Mouse (Mus musculus): ENCODE data around the gene Rreb1.

Rreb1 gene

GRCm38 (mm10) chr13:37878918-37879331 lies 100.7 kb downstream of the Rreb1 start:
- no peak for DNase-seq

DNA sequence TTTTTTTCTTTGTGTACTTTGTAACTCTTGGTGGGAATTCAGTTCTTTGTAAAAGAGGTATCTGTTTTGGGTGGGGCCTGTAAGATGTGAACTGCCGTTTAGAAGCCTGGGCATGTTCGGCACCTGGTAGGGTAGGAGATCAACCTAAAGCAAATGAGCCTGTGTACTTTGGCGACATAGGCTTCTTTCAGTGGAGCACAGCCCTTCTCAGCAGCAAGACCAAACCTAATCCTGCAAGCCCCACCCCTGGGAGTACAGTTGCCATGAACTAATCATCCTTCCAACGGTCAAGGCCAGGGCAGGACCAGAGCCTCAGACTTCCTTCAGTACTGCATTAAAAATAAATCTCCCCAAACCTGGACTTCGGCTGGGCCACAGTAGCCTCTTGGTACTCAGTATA lies 101.4 kb downstream of the Rreb1 start:
- no peak for DNase-seq

- no peak for DNase-seq
Observed at GRCm38 (mm10) chr13:37880035-37880434, 101.8 kb downstream of the Rreb1 start.

- DNase-seq = no peak
Observed at GRCm38 (mm10) chr13:37880581-37881130, 102.5 kb downstream of the Rreb1 start.

DNA sequence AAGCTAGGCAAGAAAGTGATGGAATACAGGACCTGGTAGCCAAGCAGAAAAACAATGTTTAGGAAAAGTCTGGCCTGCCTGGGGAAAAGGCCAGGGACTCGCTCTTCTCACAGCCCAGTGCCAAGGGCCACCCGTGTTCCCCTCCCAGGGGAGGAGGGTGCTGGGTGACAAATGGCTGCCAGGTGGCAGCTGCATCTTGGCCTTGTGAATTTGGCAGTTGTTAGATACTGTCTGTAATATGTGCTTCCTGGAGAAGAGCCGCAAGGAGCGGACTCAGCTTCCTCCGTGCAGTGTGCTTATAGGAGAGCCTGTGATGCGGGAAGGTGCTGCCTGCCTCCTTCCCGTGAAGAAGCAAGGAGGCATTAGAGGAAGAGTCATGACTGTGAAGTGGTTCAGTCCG lies 104.3 kb downstream of the Rreb1 start:
- no peak for DNase-seq

DNA sequence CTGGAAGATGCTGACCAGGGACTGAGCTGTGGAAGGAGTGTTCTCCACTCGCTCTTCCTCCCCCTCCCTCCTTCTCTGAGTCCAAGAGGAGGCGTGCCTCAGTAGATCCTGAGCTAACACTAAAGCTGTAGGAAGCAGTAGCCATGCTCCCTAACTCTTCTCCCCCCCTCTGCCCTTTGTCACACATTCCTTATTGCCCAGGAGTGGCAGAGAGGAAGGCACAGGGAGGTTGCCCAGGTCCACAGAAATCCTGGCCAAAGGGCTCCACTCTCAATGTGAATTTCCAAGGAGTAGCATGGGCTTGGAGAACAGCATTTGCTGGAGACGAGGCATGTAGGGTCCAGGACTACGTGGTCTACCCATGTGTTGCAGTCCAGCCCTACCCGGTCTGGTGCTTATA lies 104.8 kb downstream of the Rreb1 start:
- no peak for DNase-seq

DNA sequence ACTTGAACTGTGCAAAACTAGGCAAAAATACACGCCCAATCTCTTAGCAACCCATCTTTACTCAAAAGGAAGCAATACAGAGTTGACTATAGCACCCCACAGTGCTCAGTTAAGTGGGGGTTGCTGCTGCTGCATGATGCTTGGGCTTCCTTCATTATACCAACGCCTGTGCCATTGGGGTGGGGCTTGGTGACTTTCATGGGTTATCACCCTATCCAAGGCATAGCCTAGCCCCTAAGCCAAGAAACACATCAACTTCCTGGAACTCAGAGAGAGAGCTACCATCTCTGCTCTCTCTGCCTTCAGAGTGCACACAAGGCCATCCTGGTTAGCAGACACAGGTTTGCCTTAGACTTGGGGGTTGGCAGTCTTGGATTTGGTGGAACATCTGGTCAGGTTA lies 107.2 kb downstream of the Rreb1 start:
- DNase-seq = no peak

- no peak for DNase-seq
Observed at GRCm38 (mm10) chr13:37886024-37886423, 107.8 kb downstream of the Rreb1 start.

DNA sequence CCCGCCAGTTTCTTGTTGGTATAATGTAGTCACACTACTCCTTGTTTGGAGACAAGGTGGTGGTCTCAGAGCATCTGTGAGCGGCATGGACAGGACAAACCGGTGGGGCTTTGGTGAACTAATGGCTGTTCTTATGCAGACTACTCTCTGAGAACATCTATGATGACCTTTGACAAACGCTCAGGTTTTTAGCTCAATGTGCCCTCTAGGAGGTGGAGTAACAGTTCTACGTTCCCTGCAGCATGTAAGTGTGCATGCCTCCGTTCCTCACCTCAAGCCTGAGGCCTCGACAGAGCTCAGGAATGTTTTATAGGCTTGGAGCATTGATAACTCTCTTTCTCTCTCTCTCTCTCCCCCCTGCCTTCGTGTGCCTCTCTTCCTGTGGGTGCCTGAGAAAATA lies 116.6 kb downstream of the Rreb1 start:
- DNase-seq = no peak

DNA sequence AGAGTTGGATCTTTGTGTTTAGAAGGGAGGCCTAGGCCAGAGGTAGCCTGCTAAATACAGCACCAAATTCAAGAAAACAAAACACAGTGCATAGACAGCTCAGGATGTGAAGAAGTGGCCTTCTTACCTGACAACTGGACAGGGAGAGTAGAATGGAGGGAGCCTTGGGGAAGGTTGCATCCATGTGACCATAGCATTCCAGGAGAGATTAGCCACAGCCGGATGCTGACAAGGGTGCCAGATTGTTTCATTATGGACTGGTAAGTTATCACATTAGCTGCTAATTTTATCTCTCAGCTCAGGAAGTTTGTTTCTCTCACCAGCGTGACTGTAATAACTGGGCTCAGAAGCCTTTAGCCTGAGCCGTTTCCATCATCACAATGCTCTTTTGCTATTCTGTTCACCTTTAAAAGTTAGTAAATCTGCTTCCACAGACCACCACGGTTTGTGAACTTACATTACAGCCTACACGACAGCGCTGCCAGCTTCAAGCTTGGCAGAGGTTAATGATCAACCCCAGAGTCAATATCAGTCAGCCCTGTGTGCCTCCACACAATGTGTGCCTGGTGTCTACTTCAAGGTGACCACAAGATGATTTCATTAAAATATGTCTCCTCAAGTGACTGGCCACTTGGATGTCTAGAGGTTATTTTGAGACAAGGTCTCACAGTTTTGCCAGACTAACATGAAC lies 117.5 kb downstream of the Rreb1 start:
- DNase-seq = no peak

DNA sequence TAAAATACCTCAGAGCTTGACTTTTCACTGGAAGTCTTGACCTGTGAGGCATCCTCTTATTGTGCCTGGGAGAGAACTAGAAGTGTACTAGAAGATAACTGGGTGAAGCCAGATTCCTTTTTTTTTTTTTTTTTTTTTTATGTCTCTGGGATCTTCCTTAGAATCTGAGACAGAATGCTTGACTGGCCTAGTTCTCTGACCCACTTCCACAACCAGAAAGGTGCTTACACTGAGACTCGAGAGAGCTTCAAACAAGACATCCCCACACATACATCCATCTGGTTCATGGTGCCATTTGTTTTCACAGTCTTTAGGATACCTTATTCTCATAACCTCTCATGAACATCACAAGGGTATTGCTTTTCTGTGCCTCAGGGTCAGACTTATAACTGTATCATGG lies 118.2 kb downstream of the Rreb1 start:
- DNase-seq = no peak

- DNase-seq = no peak
Observed at GRCm38 (mm10) chr13:37898772-37899171, 120.6 kb downstream of the Rreb1 start.

GRCm38 (mm10) chr13:37903036-37903435 lies 124.8 kb downstream of the Rreb1 start:
- no peak for DNase-seq

GRCm38 (mm10) chr13:37903476-37903875 lies 125.3 kb downstream of the Rreb1 start:
- no peak for DNase-seq

DNA sequence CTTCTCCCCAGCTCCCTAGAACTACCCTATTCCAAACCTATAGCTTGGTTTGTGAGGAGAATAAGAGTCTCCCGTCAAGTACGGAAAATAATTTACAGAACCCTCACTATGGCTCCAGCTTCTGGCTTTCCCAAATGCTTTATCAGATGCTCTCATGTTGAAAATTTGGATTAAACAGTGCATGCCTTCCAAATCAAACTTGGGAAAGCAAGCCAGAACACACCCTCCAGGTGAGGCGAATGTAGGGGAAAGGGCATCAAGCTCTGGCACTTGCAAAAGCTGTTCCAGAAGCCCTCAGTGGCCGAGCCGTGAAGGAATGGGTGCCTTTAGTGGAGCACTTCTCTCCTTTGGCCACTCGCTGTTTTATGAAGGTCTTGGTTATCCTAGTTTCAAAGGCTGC lies 126.2 kb downstream of the Rreb1 start:
- DNase-seq = no peak

- DNase-seq = no peak
Observed at GRCm38 (mm10) chr13:37908061-37908460, 129.9 kb downstream of the Rreb1 start.

DNA sequence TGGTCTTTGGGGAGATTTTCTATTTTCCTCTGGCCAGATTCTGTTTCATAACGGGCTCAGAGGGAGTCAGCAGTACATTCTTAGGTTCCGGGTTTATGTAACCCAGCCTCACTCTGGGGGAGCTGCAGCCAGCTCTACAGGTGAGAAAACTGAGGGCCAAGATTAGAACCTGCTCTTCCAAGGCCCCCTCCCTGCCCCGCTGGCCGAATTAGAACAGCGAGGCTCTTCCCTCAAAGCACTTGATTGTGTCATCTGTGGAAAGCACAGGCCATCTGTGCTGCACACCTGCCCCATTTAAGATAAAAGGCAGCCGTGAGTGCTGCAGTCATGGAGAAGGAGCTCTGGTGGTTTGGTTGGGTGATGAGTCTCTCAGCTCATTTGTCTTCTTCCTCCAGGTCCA lies 130.3 kb downstream of the Rreb1 start:
- peak; percentile 28 for DNase-seq

GRCm38 (mm10) chr13:37909225-37909624 lies 131.0 kb downstream of the Rreb1 start:
- no peak for DNase-seq

DNA sequence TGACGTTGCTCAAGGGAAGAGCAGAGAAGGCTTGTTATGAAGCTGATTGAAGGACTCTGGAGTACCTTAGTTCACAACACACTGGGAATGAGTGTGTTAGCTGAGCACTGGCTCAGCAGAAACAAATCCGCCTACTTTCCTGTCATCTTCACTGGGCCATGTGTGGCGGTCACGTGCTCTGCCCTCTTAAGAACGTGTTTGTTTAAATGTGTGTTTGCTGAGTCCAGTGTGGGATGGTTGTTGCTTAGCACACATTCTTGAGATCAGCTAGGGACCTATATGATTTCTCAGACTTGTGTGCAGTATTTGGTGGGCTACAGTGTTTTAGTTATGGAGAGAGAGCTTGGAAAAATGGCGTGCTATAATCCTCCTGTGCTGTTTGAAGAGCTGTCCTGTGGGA lies 133.8 kb downstream of the Rreb1 start:
- DNase-seq = no peak

- DNase-seq = no peak
Observed at GRCm38 (mm10) chr13:37912591-37913467, 134.6 kb downstream of the Rreb1 start.

DNA sequence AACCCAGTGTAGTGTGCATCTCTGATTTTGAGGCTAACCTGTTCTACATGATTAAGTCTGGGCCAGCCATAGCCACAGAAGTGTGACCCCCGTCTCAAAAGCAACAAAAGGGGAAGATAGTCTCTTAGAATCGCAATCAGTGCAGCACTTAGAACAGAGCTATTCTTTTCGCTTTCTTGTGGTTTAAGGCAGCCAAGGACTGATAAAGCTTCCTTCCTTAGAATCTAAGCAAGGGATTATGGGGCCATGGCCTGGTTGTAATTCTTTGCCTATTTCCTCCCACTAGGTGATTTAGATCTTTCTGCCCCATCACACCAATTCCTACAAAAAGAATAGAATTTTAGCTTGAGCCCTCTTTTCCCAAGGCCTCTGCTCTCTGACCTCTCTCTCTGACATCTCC lies 135.8 kb downstream of the Rreb1 start:
- no peak for DNase-seq

- no peak for DNase-seq
Observed at GRCm38 (mm10) chr13:37918336-37919261, 140.4 kb downstream of the Rreb1 start.

GRCm38 (mm10) chr13:37919711-37920277 lies 141.6 kb downstream of the Rreb1 start:
- no peak for DNase-seq
